Mouse (Mus musculus) forebrain, embryonic 12.5 days (tissue): ENCODE measurements around the gene Rap2c. TPM values are rescaled to one million over a fixed set of nuclear protein-coding genes. Genes with fewer than 3 reads are reported as not detected.

Experiments
- ATAC-seq: fragments of 200-750 bp; cut with Nextera tagmentation; 2 replicates; pipeline ENCODE4 v1.8.0; 2017; ENCODE audit warnings: moderate TSS enrichment; ENCODE audit not compliant: low FRiP score
- H3K27ac ChIP-seq: fragments of 300-500 bp; sonication (generic); 2 replicates; pipeline ENCODE4 v1.5.1; 2016; ENCODE audit warnings: mild to moderate bottlenecking
- H3K27me3 ChIP-seq: fragments of 300-500 bp; sonication (generic); 2 replicates; pipeline ENCODE4 v1.6.1; 2016; ENCODE audit warnings: mild to moderate bottlenecking
- H3K36me3 ChIP-seq: fragments of 300-500 bp; sonication (generic); replicated peaks from 2 replicates; pipeline ENCODE4 v1.6.1; 2016; ENCODE audit warnings: mild to moderate bottlenecking
- H3K4me1 ChIP-seq: fragments of 300-500 bp; sonication (generic); 2 replicates; pipeline ENCODE4 v1.6.1; 2016
- H3K4me2 ChIP-seq: fragments of 300-500 bp; sonication (generic); 2 replicates; pipeline ENCODE4 v1.6.1; 2016; ENCODE audit warnings: mild to moderate bottlenecking, moderate library complexity
- H3K4me3 ChIP-seq: fragments of 300-500 bp; sonication (generic); replicated peaks from 2 replicates; pipeline ENCODE4 v1.5.1; 2016; ENCODE audit warnings: mild to moderate bottlenecking
- H3K9ac ChIP-seq: fragments of 300-500 bp; sonication (generic); 2 replicates; pipeline ENCODE4 v1.6.1; 2016; ENCODE audit warnings: mild to moderate bottlenecking
- H3K9me3 ChIP-seq: fragments of 300-500 bp; sonication (generic); 2 replicates; pipeline ENCODE4 v1.6.1; 2016
- WGBS: fragments of 180-500 bp; shearing (Covaris S2); methylation state at CpG from one replicate; pipeline ENCODE4 v1.1.7; 2016; 5-methylcytosine and 5-hydroxymethylcytosine counted together
- polyA plus RNA-seq: library from polyadenylated mRNA; unstranded; fragments of >200 nt; fragmentation: Nextera tagmentation; extraction: Ambion mirVana; gene quantifications from 2 replicates; pipeline ENCODE4 v1.2.1, GENCODE M21; 2016

Rap2c gene
- polyA plus RNA-seq: 22.9 and 23.2 TPM in 2 replicates

DNA sequence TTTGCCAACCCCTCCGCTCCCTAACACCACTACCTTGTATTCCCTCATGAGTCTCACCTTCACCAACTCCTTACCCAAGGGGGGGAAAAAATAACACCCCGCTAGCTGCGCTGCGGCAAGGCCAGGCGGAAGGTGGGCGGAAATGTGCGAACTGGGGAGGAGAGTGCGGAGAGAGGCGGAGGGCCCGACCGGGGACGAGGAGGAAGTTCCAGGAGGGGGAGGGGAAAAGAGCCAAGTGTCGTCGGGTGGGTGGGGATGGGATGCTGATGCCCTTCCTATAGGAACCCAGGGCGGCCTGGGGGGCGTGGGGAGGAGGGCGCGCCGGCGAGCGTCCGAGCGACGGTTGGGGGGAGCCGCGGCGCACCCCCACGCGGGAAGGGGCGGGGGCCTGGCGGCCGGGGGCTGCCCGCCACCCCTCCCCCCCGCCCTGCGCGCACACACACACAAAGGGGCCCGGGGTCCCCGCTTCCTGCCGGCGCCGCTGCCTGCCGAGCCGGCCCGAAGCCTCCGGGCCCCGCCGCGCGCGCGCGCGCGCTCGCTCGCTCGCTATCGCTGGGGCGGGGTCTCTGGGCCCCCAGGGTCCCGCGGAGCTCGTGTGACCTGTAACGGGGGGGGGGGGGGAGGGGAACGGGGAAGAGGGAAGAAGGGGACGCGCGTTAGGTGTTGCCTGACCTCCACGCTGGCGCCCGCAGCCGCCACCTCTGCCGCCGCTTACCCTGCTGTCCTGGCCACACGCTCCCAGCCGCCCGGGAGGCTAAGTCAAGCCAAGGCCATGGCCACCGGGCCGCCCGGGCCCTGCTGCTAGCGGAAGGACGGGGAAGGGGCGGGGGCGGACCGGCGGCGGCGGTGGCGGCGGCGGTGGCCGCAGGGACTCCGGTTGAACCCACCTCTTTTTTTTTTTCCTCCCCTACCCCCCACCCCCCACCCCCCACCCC lies at the start of gene Rap2c:
Rap2c (minus strand) TSS at position 168 of the 935 bp plus-strand sequence.
- no peaks in the 10 kb centered on the region for H3K27me3 ChIP-seq
- ATAC-seq: peak; percentile 81
- 10% methylated on average over 30 of the region's 92 CpGs for WGBS

DNA sequence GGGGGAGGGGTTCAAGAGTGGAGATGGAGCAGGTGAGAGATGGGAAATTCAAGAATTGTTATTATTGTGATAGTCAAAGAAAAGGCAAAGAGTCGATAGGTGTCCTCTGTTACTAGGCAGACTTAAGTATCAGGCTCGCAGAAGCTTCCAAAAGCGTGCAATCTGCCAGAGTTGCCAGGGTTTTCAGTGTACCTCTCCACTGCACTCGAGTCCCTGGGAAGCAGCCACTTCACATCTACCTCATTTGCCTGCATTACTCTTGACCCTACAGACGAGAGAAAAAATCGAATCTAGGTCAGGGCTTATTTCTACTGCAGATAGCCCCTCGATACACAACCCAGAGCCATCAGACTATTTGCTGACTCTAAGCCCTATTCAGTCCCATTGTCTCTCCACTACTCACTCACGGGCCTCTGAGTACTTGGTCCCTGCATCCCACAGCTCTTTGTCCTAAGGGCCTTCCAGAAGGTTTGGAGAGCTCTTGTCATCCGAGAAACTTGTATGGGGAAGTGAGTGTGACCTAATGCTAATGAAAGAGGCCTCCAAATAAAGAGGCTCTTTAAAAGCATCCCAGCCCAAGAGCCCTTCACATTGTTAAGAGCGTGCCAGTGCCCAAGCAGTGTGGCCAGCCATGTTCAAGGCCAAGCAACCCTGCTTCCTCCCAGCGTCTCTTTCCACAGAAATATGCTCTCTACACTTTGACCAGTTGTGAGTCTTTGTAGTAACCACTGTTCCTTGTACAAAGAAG lies 48.9 kb upstream of the Rap2c start:
- H3K9ac ChIP-seq: no peak overlapping the region
- H3K27ac ChIP-seq: no peak overlapping the region
- no peak overlapping the region for H3K4me2 ChIP-seq
- H3K27me3 ChIP-seq: 0 out of 2 replicates have a peak, but pooled peaks cover 4% of the 10 kb centered on the region
- H3K36me3 ChIP-seq: no peaks in the 10 kb centered on the region
- no peaks in the 10 kb centered on the region for H3K4me1 ChIP-seq
- no peak for ATAC-seq
- WGBS: 61% methylated on average over 11 of the region's 11 CpGs
- H3K4me3 ChIP-seq: no peak overlapping the region
- no peaks in the 10 kb centered on the region for H3K9me3 ChIP-seq

More for the DNA sequence above, at the start of gene Rap2c:
- Histone ChIP-seq H3K36me3 (0 out of 2 replicates have a peak, but pooled peaks cover 4% of the 10 kb centered on the region), H3K9ac (peak within 1 kb of the TSS; percentile 82), H3K4me1 (peaks cover 2% of the 10 kb centered on the region; the same call in 1 of the 2 replicates), H3K4me2 (peak within 1 kb of the TSS; percentile 55), H3K9me3 (no peaks in the 10 kb centered on the region), H3K27ac (peak within 1 kb of the TSS; percentile 94), H3K4me3 (peak within 1 kb of the TSS; percentile 59)

DNA sequence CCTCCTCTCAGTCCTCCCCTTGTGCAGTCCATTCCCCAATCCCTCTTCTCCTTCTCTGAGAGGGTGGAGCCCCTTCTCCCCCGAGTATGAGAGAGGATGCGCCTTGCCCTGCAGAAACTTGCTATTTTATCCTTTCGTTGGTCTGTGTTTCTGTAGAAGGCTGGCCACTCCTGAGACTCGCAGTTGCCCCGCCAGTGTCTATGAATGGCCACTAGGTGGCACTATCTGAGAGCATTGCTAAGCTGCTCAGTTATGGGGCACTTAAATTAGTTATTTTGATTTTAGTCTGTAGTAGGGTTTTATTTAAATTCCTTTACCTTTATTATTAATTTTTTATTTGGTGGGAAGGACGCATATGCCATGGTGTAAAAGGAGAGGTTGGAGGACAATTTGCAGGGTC lies 48.0 kb upstream of the Rap2c start:
- WGBS: 27% methylated on average over 6 of the region's 6 CpGs
- no peaks in the 10 kb centered on the region for H3K36me3 ChIP-seq
- no peak overlapping the region for H3K27ac ChIP-seq
- no peaks in the 10 kb centered on the region for H3K4me1 ChIP-seq
- no peak overlapping the region for H3K9ac ChIP-seq
- 0 out of 2 replicates have a peak, but pooled peaks cover 4% of the 10 kb centered on the region for H3K27me3 ChIP-seq
- no peak overlapping the region for H3K4me2 ChIP-seq
- no peak for ATAC-seq
- no peaks in the 10 kb centered on the region for H3K9me3 ChIP-seq
- no peak overlapping the region for H3K4me3 ChIP-seq

DNA sequence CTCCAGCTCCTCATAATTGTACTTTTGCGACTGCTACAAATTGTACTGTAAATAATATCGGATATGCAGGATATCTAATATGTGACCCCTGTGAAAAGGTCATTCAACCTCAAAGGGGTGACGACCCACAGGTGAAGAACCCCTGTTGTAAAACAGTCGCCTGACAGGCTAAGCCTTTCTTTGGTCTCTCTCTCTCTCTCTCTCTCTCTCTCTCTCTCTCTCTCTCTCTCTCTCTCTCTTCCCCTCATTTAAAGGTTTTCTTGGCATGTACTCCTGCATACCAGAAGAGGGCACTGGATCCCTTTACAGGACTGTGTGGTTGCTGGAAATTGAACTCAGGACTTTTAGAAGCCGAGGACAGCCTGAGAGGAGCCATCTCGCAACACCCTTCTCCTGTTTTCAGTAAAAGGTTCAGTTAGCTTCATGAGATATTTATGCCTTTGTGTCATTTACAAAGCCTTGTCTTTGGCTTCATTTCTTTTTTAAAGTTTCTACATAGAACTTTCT lies 47.4 kb upstream of the Rap2c start:
- Histone ChIP-seq H3K4me3 (no peak overlapping the region), H3K9me3 (no peaks in the 10 kb centered on the region), H3K27me3 (0 out of 2 replicates have a peak, but pooled peaks cover 4% of the 10 kb centered on the region), H3K27ac (no peak overlapping the region), H3K4me2 (no peak overlapping the region), H3K9ac (no peak overlapping the region), H3K4me1 (no peaks in the 10 kb centered on the region), H3K36me3 (no peaks in the 10 kb centered on the region)
- 64% methylated on average over 6 of the region's 6 CpGs for WGBS
- no peak for ATAC-seq

DNA sequence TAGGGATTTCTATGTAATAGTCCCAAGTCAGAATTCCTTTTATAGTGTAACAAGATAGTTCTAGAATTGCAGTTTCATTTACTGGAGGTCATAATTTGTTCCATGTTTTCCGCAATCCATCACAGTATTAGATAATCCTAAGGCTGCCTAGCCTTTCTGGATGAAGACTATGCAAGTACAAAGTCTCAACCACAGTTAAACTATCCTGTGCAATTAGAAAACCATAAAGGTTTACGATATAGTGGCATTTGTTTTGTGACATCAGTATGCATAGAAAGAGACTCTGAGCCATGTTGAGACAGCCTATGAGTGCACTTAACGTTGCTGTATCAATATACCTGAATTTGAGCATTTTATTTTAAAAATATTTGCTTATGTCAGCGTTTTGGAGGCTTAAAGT lies 42.4 kb upstream of the Rap2c start:
- Histone ChIP-seq H3K36me3 (no peaks in the 10 kb centered on the region), H3K9ac (no peak overlapping the region), H3K4me1 (no peaks in the 10 kb centered on the region), H3K4me2 (no peak overlapping the region), H3K9me3 (no peaks in the 10 kb centered on the region), H3K4me3 (no peak overlapping the region), H3K27me3 (peaks cover 5% of the 10 kb centered on the region; the same call in 1 of the 2 replicates), H3K27ac (no peak overlapping the region)
- WGBS: 70% methylated on average over 4 of the region's 4 CpGs
- no peak for ATAC-seq

DNA sequence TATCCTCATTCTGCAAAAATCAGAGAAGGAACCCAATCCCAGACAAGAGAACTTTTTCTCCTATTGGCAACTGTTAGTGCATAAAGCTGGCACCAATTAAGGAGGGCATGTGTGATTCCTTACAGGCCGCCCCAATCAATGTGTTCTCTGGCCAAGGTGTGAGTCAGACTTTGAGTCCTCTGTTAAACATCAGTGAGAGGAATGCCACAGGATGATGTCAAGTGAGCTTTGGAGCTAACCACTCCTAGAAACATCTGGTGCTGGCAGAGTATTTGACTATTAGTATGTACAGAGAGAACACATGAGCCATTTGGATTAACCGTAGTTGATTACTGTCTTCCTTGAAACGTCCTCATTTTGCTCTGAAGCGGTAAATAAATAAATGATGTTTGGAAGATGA lies 40.9 kb upstream of the Rap2c start:
- no peak overlapping the region for H3K27ac ChIP-seq
- H3K9me3 ChIP-seq: no peaks in the 10 kb centered on the region
- no peaks in the 10 kb centered on the region for H3K36me3 ChIP-seq
- H3K4me2 ChIP-seq: no peak overlapping the region
- H3K27me3 ChIP-seq: peaks cover 5% of the 10 kb centered on the region; the same call in 1 of the 2 replicates
- no peak for ATAC-seq
- H3K9ac ChIP-seq: no peak overlapping the region
- whole genome bisulfite sequencing: 81% methylated on average over 4 of the region's 4 CpGs
- no peaks in the 10 kb centered on the region for H3K4me1 ChIP-seq
- H3K4me3 ChIP-seq: no peak overlapping the region

DNA sequence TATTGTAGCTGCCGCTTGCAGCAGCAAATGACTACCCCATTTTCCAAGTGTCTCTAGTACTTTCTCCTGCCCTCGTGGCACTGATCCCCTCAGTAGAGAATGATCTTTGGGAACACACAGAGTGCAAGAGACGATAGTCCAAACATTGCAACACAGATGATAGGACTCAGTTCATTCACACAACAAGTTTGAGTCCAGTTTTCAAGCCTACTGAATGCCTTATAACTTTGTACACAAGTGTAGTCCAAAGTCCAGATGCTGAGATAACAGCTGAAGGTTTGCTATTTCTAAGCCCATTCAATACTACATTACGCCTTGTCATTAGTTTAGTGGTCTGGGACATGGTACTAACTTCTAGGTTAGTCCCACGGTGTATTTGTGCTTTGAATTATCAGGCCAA lies 40.5 kb upstream of the Rap2c start:
- 87% methylated on average over 5 of the region's 5 CpGs for WGBS

DNA sequence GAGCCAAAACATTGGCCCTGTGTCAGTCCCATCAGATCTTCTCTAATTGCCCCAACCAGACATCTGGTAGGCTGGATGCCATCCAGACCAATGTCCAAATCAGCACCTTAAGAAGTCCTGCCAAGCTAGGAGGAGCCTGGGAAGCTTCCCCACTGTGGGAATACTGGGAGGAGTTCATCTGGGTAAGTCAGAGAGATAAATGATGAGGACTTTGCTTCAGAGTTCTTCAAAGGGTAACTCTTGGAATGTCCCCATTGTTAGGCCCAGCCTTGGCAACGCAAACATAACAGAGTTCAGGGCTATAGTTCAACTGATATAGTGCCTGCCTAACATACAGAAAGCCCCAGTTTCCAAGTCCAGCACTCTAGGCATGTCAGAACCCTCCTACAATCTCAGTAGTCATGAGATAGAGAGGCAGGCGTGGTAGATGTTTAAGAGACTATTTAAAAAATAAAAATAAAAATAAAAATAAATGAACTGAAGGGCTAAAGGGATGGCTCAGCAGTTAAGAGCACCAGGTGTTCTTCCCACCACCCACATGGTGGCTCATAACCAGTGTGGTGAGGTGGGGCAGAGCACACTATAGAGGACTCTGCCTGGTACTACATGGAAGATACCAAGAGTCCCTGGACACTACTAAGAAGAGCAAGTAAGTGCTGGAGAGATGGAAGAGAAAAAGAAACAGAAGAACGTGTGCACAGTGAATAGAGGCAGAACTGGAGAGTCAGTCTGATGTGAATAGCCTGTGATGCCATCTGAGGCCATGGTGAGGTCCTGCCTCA lies 34.1 kb upstream of the Rap2c start:
- Histone ChIP-seq H3K36me3 (no peaks in the 10 kb centered on the region), H3K27me3 (peaks cover 5% of the 10 kb centered on the region; the same call in 1 of the 2 replicates)
- WGBS: 86% methylated on average over 3 of the region's 3 CpGs

More for the DNA sequence above, 40.5 kb upstream of the Rap2c start:
- no peak for ATAC-seq
- H3K4me2 ChIP-seq: no peak overlapping the region
- no peaks in the 10 kb centered on the region for H3K36me3 ChIP-seq
- H3K9me3 ChIP-seq: no peaks in the 10 kb centered on the region
- H3K27ac ChIP-seq: no peak overlapping the region
- peaks cover 5% of the 10 kb centered on the region; the same call in 1 of the 2 replicates for H3K27me3 ChIP-seq
- no peak overlapping the region for H3K9ac ChIP-seq
- H3K4me1 ChIP-seq: no peaks in the 10 kb centered on the region
- no peak overlapping the region for H3K4me3 ChIP-seq

DNA sequence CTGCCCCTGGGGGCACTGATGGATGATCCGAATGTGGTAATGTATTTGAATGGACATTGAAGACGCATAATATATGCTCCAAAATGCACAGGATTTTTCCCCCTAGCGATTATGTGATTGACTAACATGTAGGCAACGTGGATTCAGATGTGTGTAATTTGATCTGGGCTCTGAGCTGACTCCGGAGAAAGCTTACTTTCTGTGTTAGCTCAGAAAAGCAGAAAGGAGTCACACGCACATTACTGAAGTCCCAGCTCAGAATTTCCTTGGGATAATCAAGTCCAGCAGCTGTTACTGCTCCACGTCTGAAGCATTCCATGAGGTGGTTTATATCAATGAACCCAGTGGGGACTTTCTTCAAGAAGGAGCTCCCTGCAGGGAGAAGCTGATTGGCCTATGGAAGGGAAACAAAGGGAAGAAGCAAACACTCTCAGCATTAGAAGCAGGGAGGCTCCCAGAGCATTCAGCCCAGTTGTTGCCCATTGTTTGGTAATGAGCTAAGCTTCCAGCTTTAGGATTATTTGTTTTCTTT lies 17.9 kb upstream of the Rap2c start:
- ATAC-seq: no peak
- Histone ChIP-seq H3K4me2 (peak overlapping the region; percentile 6; the same call in 1 of the 2 replicates), H3K4me1 (peaks cover 8% of the 10 kb centered on the region; the same call in 1 of the 2 replicates), H3K4me3 (no peak overlapping the region), H3K36me3 (no peaks in the 10 kb centered on the region), H3K27ac (0 out of 2 replicates have a peak overlapping the region, but pooled peaks have one; percentile 25), H3K27me3 (peaks cover 14% of the 10 kb centered on the region), H3K9ac (no peak overlapping the region), H3K9me3 (no peaks in the 10 kb centered on the region)
- 23% methylated on average over 7 of the region's 7 CpGs for WGBS

More for the DNA sequence above, 34.1 kb upstream of the Rap2c start:
- no peak overlapping the region for H3K4me2 ChIP-seq
- no peaks in the 10 kb centered on the region for H3K4me1 ChIP-seq
- no peaks in the 10 kb centered on the region for H3K9me3 ChIP-seq
- H3K4me3 ChIP-seq: no peak overlapping the region
- no peak overlapping the region for H3K9ac ChIP-seq
- no peak overlapping the region for H3K27ac ChIP-seq
- ATAC-seq: no peak

DNA sequence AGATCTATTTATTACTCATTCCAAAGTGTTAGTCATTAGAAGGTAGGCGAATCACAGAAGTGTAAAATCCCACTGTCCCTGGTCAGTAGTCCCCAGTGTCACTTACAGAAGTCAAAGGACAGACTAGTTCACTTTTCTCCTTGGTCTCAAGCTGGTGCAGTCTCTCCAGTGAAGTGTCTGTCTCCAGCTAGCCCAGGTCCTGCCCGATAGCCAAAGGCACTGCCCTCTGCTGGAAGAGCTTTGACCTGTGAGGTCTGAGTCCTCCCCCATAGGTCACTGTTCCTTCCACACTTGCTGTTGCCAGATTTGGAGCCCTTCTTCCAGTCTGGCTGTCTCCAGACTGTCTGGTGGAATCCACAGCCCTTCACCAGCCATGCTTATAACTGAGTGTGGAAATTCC lies 2.1 kb upstream of the Rap2c start:
- H3K27me3 ChIP-seq: 0 out of 2 replicates have a peak, but pooled peaks cover 3% of the 10 kb centered on the region
- no peaks in the 10 kb centered on the region for H3K36me3 ChIP-seq
- peaks cover 2% of the 10 kb centered on the region; the same call in 1 of the 2 replicates for H3K4me1 ChIP-seq
- no peak overlapping the region for H3K4me2 ChIP-seq
- no peak for ATAC-seq
- no peaks in the 10 kb centered on the region for H3K9me3 ChIP-seq
- no peak overlapping the region for H3K4me3 ChIP-seq
- H3K9ac ChIP-seq: no peak overlapping the region
- H3K27ac ChIP-seq: no peak overlapping the region
- 24% methylated on average over 2 of the region's 2 CpGs for WGBS

DNA sequence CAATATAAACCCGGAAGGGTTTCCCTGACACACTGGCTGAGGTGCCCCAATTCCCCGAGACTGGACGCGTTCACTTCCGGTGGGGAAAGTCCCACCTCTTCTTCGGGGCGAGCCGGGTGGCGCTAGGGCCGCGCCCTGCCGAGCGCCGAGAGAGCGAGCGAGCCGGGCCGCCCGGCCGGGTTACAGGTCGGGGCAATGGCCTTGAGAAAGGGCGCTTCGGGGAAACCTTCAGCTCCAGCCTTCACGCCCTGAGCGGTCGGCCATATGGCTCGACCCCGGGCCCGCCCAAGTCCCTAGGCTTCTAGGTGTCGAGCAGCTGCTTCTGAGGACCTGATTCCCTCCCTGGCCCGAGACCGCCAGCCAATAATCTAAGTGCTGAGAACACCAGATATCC lies 965 bp upstream of the Rap2c start:
- Histone ChIP-seq H3K27ac (peak overlapping the region; percentile 94), H3K9me3 (no peaks in the 10 kb centered on the region), H3K4me2 (peak overlapping the region; percentile 55), H3K4me3 (peak overlapping the region; percentile 59), H3K9ac (peak overlapping the region; percentile 82), H3K36me3 (0 out of 2 replicates have a peak, but pooled peaks cover 4% of the 10 kb centered on the region), H3K4me1 (peaks cover 2% of the 10 kb centered on the region; the same call in 1 of the 2 replicates), H3K27me3 (no peaks in the 10 kb centered on the region)
- peak; percentile 88 for ATAC-seq
- WGBS: 29% methylated on average over 31 of the region's 32 CpGs
